Mouse (Mus musculus): ENCODE measurements around the gene Faf1. TPM values are rescaled to one million over a fixed set of nuclear protein-coding genes. Genes with fewer than 3 reads are reported as not detected.

Faf1 gene
- polyA plus RNA-seq, 1 experiment from 2014 or later = 43.4 TPM

DNA sequence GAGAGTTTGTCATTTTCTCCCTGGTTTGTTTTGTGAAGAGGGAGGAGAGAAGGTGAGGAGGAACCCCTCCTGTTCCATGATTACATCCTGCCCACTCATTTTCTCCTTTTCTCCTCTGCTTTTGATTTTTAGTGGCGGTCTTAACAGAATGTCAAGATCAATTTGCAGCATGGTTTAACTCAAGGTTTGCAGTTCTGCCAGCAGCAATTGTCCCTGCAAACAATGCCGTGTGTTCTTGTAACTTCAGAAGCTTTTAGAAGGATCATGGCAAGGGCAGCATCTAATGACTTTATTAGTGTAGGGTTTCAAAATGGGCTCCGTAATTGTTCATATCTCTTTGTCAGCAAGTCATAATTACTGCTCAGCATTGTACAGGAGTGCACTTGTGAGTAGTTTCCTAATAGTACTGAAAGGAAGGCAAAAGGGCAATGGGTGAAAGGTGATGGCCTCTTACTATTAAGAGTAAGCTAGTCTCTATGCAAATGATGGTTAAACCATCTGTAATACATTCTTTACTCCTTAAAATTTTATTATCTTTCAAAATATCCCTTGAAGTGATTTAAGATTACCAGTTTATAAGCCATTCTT is 192.6 kb downstream of the Faf1 start:
- H3K4me3 ChIP-seq = no peak overlapping the region
- no peaks in the 10 kb centered on the region for H3K4me1 ChIP-seq
- no peak overlapping the region for H3K4me2 ChIP-seq (replicated peaks)
- H3K27ac ChIP-seq (replicated peaks) = no peak overlapping the region
- no peak overlapping the region for H3K9ac ChIP-seq (replicated peaks)
- no peaks in the 10 kb centered on the region for H3K27me3 ChIP-seq
- H3K9me3 ChIP-seq = no peaks in the 10 kb centered on the region
- ATAC-seq (ENCODE audit: low FRiP score, low read depth) = no peak
- 35% methylated on average over 3 of the region's 3 CpGs for WGBS
- 0 out of 2 replicates have a peak, but pooled peaks cover 3% of the 10 kb centered on the region for H3K36me3 ChIP-seq

DNA sequence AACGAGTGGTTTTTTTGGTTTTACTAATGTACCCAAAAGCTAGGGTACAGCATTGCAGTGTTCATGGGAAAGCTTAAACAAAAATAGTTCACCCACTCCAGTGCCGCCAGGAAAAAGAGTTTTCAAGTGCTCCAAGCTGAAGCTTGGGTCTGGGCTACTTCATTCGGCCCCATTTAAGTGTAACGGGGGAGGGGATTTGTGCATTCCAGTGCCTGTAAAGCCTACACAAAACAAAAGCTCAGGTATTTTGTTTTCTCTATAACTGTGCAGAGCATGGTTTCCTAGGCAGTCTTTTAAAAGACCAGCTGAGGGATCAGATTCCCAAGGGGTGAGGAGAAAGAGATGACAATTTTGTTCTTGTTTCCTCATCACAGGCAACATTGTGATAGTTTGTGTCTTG is 207.9 kb downstream of the Faf1 start:
- Histone ChIP-seq H3K27ac (replicated peaks) (0 out of 2 replicates have a peak overlapping the region, but pooled peaks have one; percentile 25), H3K4me2 (replicated peaks) (no peak overlapping the region), H3K4me3 (no peak overlapping the region), H3K9me3 (no peaks in the 10 kb centered on the region), H3K4me1 (peaks cover 7% of the 10 kb centered on the region; the same call in 1 of the 2 replicates), H3K36me3 (no peaks in the 10 kb centered on the region), H3K9ac (replicated peaks) (no peak overlapping the region), H3K27me3 (no peaks in the 10 kb centered on the region)
- WGBS = 18% methylated on average over 4 of the region's 4 CpGs
- no peak for ATAC-seq (ENCODE audit: low FRiP score, low read depth)

DNA sequence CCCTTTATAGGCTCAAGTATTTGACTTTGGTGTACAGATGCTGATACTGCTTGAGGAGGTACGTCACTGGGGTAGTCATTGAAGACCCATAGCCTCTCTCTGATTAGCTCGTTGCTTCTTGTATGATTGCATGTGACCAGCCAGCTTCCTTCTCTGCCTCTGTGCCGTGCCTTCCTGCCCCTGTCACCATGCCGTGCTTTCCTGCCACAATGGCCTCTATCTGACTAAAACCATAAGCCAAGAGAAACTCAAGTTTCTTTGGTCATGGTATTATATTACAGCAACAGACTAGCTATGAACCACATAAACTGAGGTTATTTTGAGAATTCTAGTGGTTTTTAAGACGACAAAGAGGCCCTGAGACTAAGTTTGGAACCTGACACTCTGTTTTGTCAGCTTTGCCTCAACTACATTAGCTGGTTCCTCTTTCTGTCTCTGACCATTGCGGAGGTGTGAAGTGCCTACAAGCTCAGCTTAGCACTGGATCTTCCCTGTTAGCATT is 211.5 kb downstream of the Faf1 start:
- 91% methylated on average over 6 of the region's 6 CpGs for WGBS
- H3K27ac ChIP-seq (replicated peaks) = no peak overlapping the region
- H3K4me1 ChIP-seq = peaks cover 7% of the 10 kb centered on the region; the same call in 1 of the 2 replicates

DNA sequence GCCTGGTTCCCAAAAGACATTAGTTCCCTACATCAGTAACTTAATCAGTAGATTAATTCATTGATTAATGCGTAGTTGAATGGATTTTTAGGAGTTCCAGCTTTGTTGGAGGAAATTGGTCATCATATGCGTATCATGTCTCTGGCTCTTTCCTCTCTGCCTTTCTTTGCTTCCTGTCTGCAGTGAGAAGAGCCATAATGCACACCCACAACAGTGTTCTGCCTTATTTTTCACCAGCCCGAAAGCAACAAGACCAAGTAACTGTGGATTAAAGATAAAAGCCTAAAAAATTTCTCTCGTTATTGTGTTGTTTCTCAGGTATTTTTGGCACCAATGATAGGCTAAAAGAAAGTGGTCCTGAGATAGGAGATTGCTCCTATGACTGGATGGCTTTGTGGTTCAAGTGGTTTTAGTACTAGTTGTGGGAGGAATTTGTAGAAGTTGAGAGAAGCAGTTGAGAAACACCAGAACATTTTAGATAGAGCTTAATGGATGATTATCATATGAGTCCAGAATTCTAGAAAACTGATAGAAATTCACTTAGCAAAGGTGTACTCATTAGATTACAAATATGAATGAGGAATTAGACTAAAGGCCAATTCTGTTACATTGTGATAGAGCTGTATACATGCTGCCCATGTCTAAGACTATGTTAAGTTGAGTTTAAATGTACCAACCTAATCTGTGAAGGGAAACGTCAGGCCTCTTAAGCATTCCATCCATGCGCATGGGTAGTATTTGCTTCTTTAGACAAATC is 221.6 kb downstream of the Faf1 start:
- Histone ChIP-seq H3K27me3 (no peaks in the 10 kb centered on the region), H3K4me2 (replicated peaks) (no peak overlapping the region), H3K36me3 (no peaks in the 10 kb centered on the region), H3K4me3 (no peak overlapping the region), H3K4me1 (no peaks in the 10 kb centered on the region), H3K9me3 (no peaks in the 10 kb centered on the region), H3K27ac (replicated peaks) (no peak overlapping the region), H3K9ac (replicated peaks) (no peak overlapping the region)
- WGBS = 94% methylated on average over 6 of the region's 6 CpGs
- ATAC-seq (ENCODE audit: low FRiP score, low read depth) = no peak

More for the DNA sequence above, 211.5 kb downstream of the Faf1 start:
- no peak overlapping the region for H3K4me2 ChIP-seq (replicated peaks)
- H3K4me3 ChIP-seq = no peak overlapping the region
- no peaks in the 10 kb centered on the region for H3K27me3 ChIP-seq
- H3K9me3 ChIP-seq = no peaks in the 10 kb centered on the region
- peaks cover 14% of the 10 kb centered on the region for H3K36me3 ChIP-seq
- H3K9ac ChIP-seq (replicated peaks) = no peak overlapping the region
- no peak for ATAC-seq (ENCODE audit: low FRiP score, low read depth)

DNA sequence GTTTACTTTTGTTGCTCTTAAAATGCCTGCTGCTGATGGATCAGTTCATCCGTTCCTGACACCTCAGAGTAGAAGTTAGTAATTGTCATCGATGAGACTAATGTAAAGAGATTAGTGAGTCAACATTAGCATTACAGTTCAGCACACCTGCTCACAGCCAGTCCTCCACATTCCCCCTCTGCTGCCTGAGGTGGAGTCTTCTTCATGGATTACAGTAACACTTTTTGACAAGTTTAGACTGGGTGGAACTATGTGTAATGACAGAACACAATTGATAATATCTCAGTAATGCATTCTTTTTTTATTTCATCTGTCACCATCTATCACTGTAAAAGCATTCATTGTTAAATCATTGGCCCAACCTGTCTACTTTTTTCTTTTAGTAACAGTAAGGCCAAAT is 224.7 kb downstream of the Faf1 start:
- Histone ChIP-seq H3K4me3 (no peak overlapping the region), H3K36me3 (no peaks in the 10 kb centered on the region), H3K9me3 (no peaks in the 10 kb centered on the region), H3K27ac (replicated peaks) (no peak overlapping the region), H3K4me2 (replicated peaks) (no peak overlapping the region), H3K4me1 (no peaks in the 10 kb centered on the region), H3K27me3 (no peaks in the 10 kb centered on the region), H3K9ac (replicated peaks) (no peak overlapping the region)
- 72% methylated on average over 2 of the region's 2 CpGs for WGBS
- ATAC-seq (ENCODE audit: low FRiP score, low read depth) = no peak

DNA sequence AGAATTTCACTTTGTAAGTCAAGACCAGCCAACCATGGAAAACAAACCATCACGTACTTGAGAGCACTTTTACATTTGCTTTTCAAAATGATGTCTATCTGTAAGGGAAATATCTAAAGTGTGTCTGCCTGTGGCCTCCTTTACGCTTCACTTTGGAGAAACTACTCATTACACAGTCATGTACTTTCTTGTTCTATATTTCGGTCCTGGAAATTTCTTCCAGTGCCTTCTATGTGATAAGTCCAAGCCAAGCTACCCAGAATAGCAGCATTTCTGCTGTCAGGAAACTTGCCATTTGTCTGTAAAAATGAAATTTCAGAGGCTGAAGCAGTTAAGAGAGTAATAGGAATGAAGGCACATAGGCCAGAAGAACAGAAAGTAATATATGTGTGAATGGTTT is 228.1 kb downstream of the Faf1 start:
- no peak for ATAC-seq (ENCODE audit: low FRiP score, low read depth)

DNA sequence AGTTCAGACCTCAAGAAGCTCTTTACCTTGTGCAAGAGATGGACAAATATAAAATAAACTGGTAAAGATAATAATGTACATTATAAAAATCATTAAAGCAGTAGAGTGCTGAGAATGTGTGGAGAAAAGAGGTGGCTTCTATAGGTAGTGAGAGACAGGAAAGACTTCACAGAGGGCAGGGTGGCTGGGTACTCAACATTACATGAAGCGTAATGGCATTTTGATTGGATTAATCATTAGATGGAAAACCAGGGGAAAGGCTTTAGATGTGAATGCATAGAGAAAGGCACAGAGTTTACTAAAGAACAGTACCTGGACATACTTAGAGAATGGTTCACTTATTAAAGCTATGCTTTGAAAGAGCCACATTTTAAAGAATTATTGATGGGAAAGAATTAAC is 252.7 kb downstream of the Faf1 start:
- Histone ChIP-seq H3K9ac (replicated peaks) (no peak overlapping the region), H3K36me3 (no peaks in the 10 kb centered on the region), H3K4me1 (no peaks in the 10 kb centered on the region)

More for the DNA sequence above, 228.1 kb downstream of the Faf1 start:
- Histone ChIP-seq H3K4me3 (no peak overlapping the region), H3K4me1 (no peaks in the 10 kb centered on the region), H3K36me3 (no peaks in the 10 kb centered on the region), H3K9me3 (no peaks in the 10 kb centered on the region), H3K9ac (replicated peaks) (no peak overlapping the region), H3K27me3 (no peaks in the 10 kb centered on the region), H3K4me2 (replicated peaks) (no peak overlapping the region), H3K27ac (replicated peaks) (no peak overlapping the region)
- WGBS = 96% methylated on average over 3 of the region's 3 CpGs

DNA sequence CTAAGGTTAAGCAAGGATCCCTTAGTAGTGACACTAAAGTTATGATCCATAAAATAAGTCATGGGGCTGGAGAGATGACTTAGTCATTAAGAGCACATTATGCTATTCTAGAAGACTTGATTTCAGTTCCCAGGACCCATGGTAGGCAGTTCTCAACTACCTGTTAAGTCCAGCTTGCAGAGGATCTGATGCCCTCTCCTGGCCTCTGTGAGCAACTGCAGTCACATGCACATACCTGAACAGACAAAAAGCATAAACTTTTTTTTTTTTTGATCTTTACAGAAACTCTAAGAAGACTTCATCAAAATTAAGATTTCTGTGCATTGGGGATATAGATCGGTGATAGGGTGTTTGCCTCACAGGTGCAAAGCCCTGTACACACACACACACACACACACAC is 254.1 kb downstream of the Faf1 start:
- peaks cover under 1% of the 10 kb centered on the region; the same call in 1 of the 2 replicates for H3K36me3 ChIP-seq
- no peak overlapping the region for H3K4me2 ChIP-seq (replicated peaks)
- ATAC-seq (ENCODE audit: low FRiP score, low read depth) = no peak
- H3K9me3 ChIP-seq = no peaks in the 10 kb centered on the region
- 100% methylated on average over 1 of the region's 1 CpGs for WGBS
- H3K4me1 ChIP-seq = no peaks in the 10 kb centered on the region
- H3K9ac ChIP-seq (replicated peaks) = no peak overlapping the region
- H3K4me3 ChIP-seq = no peak overlapping the region
- no peak overlapping the region for H3K27ac ChIP-seq (replicated peaks)
- H3K27me3 ChIP-seq = no peaks in the 10 kb centered on the region

More for the DNA sequence above, 252.7 kb downstream of the Faf1 start:
- Histone ChIP-seq H3K9me3 (no peaks in the 10 kb centered on the region), H3K4me3 (no peak overlapping the region), H3K4me2 (replicated peaks) (no peak overlapping the region), H3K27ac (replicated peaks) (no peak overlapping the region), H3K27me3 (no peaks in the 10 kb centered on the region)
- no peak for ATAC-seq (ENCODE audit: low FRiP score, low read depth)
- WGBS = 92% methylated on average over 1 of the region's 1 CpGs

DNA sequence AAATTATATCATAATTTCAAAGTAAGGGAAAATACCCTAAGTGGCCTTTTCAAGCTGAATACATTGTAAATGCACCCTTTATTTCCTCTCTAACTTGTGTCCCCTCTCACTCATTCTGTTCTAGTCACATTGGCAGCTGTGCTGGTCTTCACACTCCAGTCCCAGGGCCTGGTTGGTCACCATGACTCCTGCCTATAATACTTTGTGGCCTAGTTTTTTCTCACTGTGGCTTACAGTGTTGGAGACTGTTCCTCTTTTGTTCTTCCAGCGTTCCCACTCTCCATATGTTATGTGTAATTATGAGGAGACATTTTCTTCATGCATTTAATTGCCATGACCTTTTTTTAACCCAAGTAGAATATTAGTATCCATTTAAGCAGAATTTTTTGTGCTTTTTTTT is 254.5 kb downstream of the Faf1 start:
- no peaks in the 10 kb centered on the region for H3K27me3 ChIP-seq
- no peak overlapping the region for H3K27ac ChIP-seq (replicated peaks)
- H3K9ac ChIP-seq (replicated peaks) = no peak overlapping the region
- no peak overlapping the region for H3K4me3 ChIP-seq
- no peaks in the 10 kb centered on the region for H3K9me3 ChIP-seq
- H3K4me2 ChIP-seq (replicated peaks) = no peak overlapping the region
- no peak for ATAC-seq (ENCODE audit: low FRiP score, low read depth)
- peaks cover 3% of the 10 kb centered on the region; the same call in 1 of the 2 replicates for H3K36me3 ChIP-seq
- H3K4me1 ChIP-seq = no peaks in the 10 kb centered on the region
- 97% methylated on average over 1 of the region's 1 CpGs for WGBS

DNA sequence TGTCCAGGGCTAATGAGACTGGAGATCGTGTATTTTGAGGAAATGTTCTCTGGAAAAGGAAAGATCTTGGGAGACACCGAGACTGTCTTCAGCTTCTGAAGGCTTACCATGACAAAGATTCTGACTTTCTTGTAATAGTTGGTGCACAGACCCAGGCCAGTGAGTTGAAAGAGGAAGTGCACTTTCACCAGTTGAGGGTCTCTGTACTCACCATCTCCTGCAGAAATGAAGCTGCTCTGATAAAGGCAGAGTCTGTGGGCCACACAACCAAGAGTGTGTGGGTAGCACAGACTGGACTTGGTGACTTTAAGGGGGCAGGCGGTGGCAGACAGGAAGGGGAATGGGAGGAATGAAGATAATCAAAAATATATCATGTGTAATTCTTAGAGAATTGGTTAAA is 260.2 kb downstream of the Faf1 start:
- Histone ChIP-seq H3K4me1 (peaks cover 11% of the 10 kb centered on the region), H3K4me3 (no peak overlapping the region), H3K9me3 (no peaks in the 10 kb centered on the region), H3K36me3 (peaks cover 3% of the 10 kb centered on the region; the same call in 1 of the 2 replicates), H3K27me3 (no peaks in the 10 kb centered on the region), H3K4me2 (replicated peaks) (no peak overlapping the region), H3K27ac (replicated peaks) (no peak overlapping the region), H3K9ac (replicated peaks) (no peak overlapping the region)
- ATAC-seq (ENCODE audit: low FRiP score, low read depth) = no peak
- 98% methylated on average over 3 of the region's 3 CpGs for WGBS

DNA sequence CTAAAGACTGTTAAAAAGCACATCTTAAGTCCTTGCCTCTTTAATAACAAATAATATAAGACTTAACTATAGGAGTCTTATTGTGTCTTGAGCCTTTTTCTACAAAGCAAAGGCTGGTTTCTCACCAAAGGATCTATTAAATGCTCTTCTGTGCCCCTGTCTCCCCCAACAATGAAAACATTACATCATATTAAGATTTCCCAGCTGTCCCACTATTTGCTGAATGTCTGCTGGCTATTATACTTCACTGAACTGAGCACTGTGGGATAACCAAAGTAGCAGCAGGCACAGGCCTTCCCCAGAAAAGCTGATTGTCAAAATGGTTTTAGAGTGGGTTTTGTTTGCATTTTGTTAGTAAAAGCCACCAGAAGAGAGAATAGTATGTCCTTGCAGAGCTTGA is 262.9 kb downstream of the Faf1 start:
- peaks cover 11% of the 10 kb centered on the region for H3K4me1 ChIP-seq
- ATAC-seq (ENCODE audit: low FRiP score, low read depth) = peak; percentile 12; the same call in 1 of the 2 replicates

DNA sequence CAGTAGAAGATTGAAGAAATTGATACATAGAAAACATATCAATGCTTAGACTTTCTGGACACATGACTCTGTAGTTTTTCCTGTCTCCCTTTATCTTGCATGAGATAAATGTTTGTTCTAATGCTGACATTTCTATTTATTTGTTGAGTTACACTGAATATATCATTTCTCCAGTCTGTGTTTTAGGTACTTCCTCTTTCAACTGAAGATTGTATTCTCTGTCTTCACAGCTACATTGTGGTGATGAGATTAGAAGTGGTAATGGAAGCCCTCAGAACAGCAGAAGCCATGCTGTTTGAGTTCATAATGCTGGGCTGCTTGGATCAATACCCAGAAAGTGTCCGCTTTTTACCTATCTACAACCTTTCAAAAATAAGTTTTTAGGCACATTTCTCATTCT is 269.2 kb downstream of the Faf1 start:
- Histone ChIP-seq H3K9ac (replicated peaks) (no peak overlapping the region), H3K27ac (replicated peaks) (no peak overlapping the region), H3K9me3 (no peaks in the 10 kb centered on the region), H3K4me2 (replicated peaks) (no peak overlapping the region), H3K36me3 (peaks cover 4% of the 10 kb centered on the region), H3K27me3 (no peaks in the 10 kb centered on the region), H3K4me3 (no peak overlapping the region), H3K4me1 (no peaks in the 10 kb centered on the region)
- WGBS = 97% methylated on average over 1 of the region's 1 CpGs
- no peak for ATAC-seq (ENCODE audit: low FRiP score, low read depth)

More for the DNA sequence above, 262.9 kb downstream of the Faf1 start:
- Histone ChIP-seq H3K27ac (replicated peaks) (0 out of 2 replicates have a peak overlapping the region, but pooled peaks have one; percentile 11), H3K4me2 (replicated peaks) (no peak overlapping the region), H3K9me3 (no peaks in the 10 kb centered on the region), H3K27me3 (no peaks in the 10 kb centered on the region), H3K9ac (replicated peaks) (no peak overlapping the region), H3K36me3 (peaks cover 3% of the 10 kb centered on the region; the same call in 1 of the 2 replicates), H3K4me3 (no peak overlapping the region)
